Mouse (Mus musculus): ENCODE measurements around the gene Psenen. TPM values are rescaled to one million over a fixed set of nuclear protein-coding genes. Genes with fewer than 3 reads are reported as not detected.

The Psenen gene
- total and polyA plus RNA-seq, 3 experiments, result 75.6 to 109 (median 85.7) TPM

GRCm38 (mm10) chr7:30522871-30523270 is 40.6 kb downstream of the Psenen start:
- no peak for DNase-seq
- H3K27me3 ChIP-seq (ENCODE audit: control insufficient read depth, insufficient read depth, low read length), result no peaks in the 10 kb centered on the region
- H3K79me2 ChIP-seq (replicated peaks; ENCODE audit: control insufficient read depth, insufficient read depth, low read length), result no peaks in the 10 kb centered on the region
- WGBS, result 93% methylated on average over 10 of the region's 10 CpGs
- no peaks in the 10 kb centered on the region for H3K4me1 ChIP-seq (ENCODE audit: control insufficient read depth, insufficient read depth, low read length)
- TF ChIP-seq EP300 (IDR thresholded peaks at IDR 0.05; ENCODE audit: insufficient read depth, low read depth, low read length) (no peak), POLR2A (IDR thresholded peaks at IDR 0.05; ENCODE audit: insufficient read depth, low read depth, low read length) (no peak), CTCF (IDR thresholded peaks at IDR 0.05) (no peak)
- H3K36me3 ChIP-seq (ENCODE audit: control insufficient read depth, insufficient read depth, low read length), result no peaks in the 10 kb centered on the region
- H3K27ac ChIP-seq, result no peak overlapping the region
- no peak overlapping the region for H3K4me3 ChIP-seq
- no peak overlapping the region for H3K9ac ChIP-seq (ENCODE audit: low read depth, low read length)
- intact Hi-C loops (cut with DNase I), result no loop called here

- H3K79me2 ChIP-seq (replicated peaks; ENCODE audit: control insufficient read depth, insufficient read depth, low read length), result no peaks in the 10 kb centered on the region
- no peak overlapping the region for H3K4me3 ChIP-seq
- no peaks in the 10 kb centered on the region for H3K36me3 ChIP-seq (ENCODE audit: control insufficient read depth, insufficient read depth, low read length)
- H3K27me3 ChIP-seq (ENCODE audit: control insufficient read depth, insufficient read depth, low read length), result no peaks in the 10 kb centered on the region
- intact Hi-C loops (cut with DNase I), result no loop called here
- H3K27ac ChIP-seq, result no peak overlapping the region
- WGBS, result 73% methylated on average over 5 of the region's 5 CpGs
- TF ChIP-seq POLR2A (IDR thresholded peaks at IDR 0.05; ENCODE audit: insufficient read depth, low read depth, low read length), result no peak
- no peak for TF ChIP-seq CTCF (IDR thresholded peaks at IDR 0.05)
- TF ChIP-seq EP300 (IDR thresholded peaks at IDR 0.05; ENCODE audit: insufficient read depth, low read depth, low read length), result no peak
- no peaks in the 10 kb centered on the region for H3K4me1 ChIP-seq (ENCODE audit: control insufficient read depth, insufficient read depth, low read length)
- no peak for DNase-seq
- H3K9ac ChIP-seq (ENCODE audit: low read depth, low read length), result no peak overlapping the region
These were observed 42.6 kb downstream of the Psenen start for GRCm38 (mm10) chr7:30520856-30521255.

GRCm38 (mm10) chr7:30520396-30520795 is 43.0 kb downstream of the Psenen start:
- no peak for TF ChIP-seq CTCF (IDR thresholded peaks at IDR 0.05)
- no peak for TF ChIP-seq POLR2A (IDR thresholded peaks at IDR 0.05; ENCODE audit: insufficient read depth, low read depth, low read length)
- TF ChIP-seq EP300 (IDR thresholded peaks at IDR 0.05; ENCODE audit: insufficient read depth, low read depth, low read length), result no peak
- 70% methylated on average over 4 of the region's 4 CpGs for WGBS
- DNase-seq, result no peak
- Histone ChIP-seq H3K4me3 (no peak overlapping the region), H3K4me1 (ENCODE audit: control insufficient read depth, insufficient read depth, low read length) (no peaks in the 10 kb centered on the region), H3K36me3 (ENCODE audit: control insufficient read depth, insufficient read depth, low read length) (no peaks in the 10 kb centered on the region), H3K9ac (ENCODE audit: low read depth, low read length) (no peak overlapping the region), H3K27ac (no peak overlapping the region), H3K79me2 (replicated peaks; ENCODE audit: control insufficient read depth, insufficient read depth, low read length) (no peaks in the 10 kb centered on the region), H3K27me3 (ENCODE audit: control insufficient read depth, insufficient read depth, low read length) (no peaks in the 10 kb centered on the region)
- intact Hi-C loops (cut with DNase I), result no loop called here

GRCm38 (mm10) chr7:30518325-30518724 is 45.1 kb downstream of the Psenen start:
- Histone ChIP-seq H3K4me1 (ENCODE audit: control insufficient read depth, insufficient read depth, low read length) (no peaks in the 10 kb centered on the region), H3K9ac (ENCODE audit: low read depth, low read length) (no peak overlapping the region), H3K27ac (no peak overlapping the region), H3K4me3 (no peak overlapping the region), H3K27me3 (ENCODE audit: control insufficient read depth, insufficient read depth, low read length) (no peaks in the 10 kb centered on the region), H3K36me3 (ENCODE audit: control insufficient read depth, insufficient read depth, low read length) (no peaks in the 10 kb centered on the region), H3K79me2 (replicated peaks; ENCODE audit: control insufficient read depth, insufficient read depth, low read length) (no peaks in the 10 kb centered on the region)
- no peak for TF ChIP-seq EP300 (IDR thresholded peaks at IDR 0.05; ENCODE audit: insufficient read depth, low read depth, low read length)
- TF ChIP-seq CTCF (IDR thresholded peaks at IDR 0.05), result no peak
- TF ChIP-seq POLR2A (IDR thresholded peaks at IDR 0.05; ENCODE audit: insufficient read depth, low read depth, low read length), result no peak
- 44% methylated on average over 8 of the region's 8 CpGs for WGBS
- intact Hi-C loops (cut with DNase I), result no loop called here
- DNase-seq, result no peak

- Histone ChIP-seq H3K4me1 (ENCODE audit: control insufficient read depth, insufficient read depth, low read length) (no peaks in the 10 kb centered on the region), H3K36me3 (ENCODE audit: control insufficient read depth, insufficient read depth, low read length) (no peaks in the 10 kb centered on the region), H3K27ac (no peak overlapping the region), H3K9ac (ENCODE audit: low read depth, low read length) (no peak overlapping the region), H3K4me3 (no peak overlapping the region), H3K27me3 (ENCODE audit: control insufficient read depth, insufficient read depth, low read length) (no peaks in the 10 kb centered on the region), H3K79me2 (replicated peaks; ENCODE audit: control insufficient read depth, insufficient read depth, low read length) (no peaks in the 10 kb centered on the region)
- WGBS, result 49% methylated on average over 24 of the region's 24 CpGs
- TF ChIP-seq CTCF (IDR thresholded peaks at IDR 0.05) (no peak), POLR2A (IDR thresholded peaks at IDR 0.05; ENCODE audit: insufficient read depth, low read depth, low read length) (no peak), EP300 (IDR thresholded peaks at IDR 0.05; ENCODE audit: insufficient read depth, low read depth, low read length) (no peak)
- intact Hi-C loops (cut with DNase I), result no loop called here
- DNase-seq, result no peak
These were observed 48.2 kb downstream of the Psenen start for GRCm38 (mm10) chr7:30515003-30515760.

Small RNAs within 50 kb of the gene (microRNA-seq; reads per million reads assigned to microRNA genes)
- gene Gm38670 (5.4 to 6.7 reads per million in 2 experiments), gene Mir3569 (0.39 to 0.56 reads per million in 2 experiments)

Other genes with a start within 250 kb of the Psenen start
Only the 30 nearest of the 33 such genes appear.
- 1 to 10 TPM; 1.1 to 1.3 TPM for gene Lrfn3, start 200.9 kb downstream of the Psenen start, total RNA-seq (2021)
- 1.4 and 1.9 TPM in 2 replicates for gene Lrfn3, start 200.9 kb downstream of the Psenen start, polyA plus RNA-seq (2012; rRNA removed)
- gene Tyrobp, start 149.9 kb downstream of the Psenen start, total RNA-seq (2021), result 10 to 100 TPM; 20.1 to 23.6 TPM
- gene Tyrobp, start 149.9 kb downstream of the Psenen start, polyA plus RNA-seq (2012; rRNA removed), result 62.7 and 65.5 TPM in 2 replicates
- under 1 TPM in 1 of 2 experiments, not detected in 1; 0.59 TPM for gene Hcst, start 143.8 kb downstream of the Psenen start, total RNA-seq (2021)
- gene Hcst, start 143.8 kb downstream of the Psenen start, polyA plus RNA-seq (2012; rRNA removed), result 4.8 TPM in 1 of 2 replicates, not detected in the other
- under 1 TPM; 0.47 to 0.66 TPM for gene Nfkbid, start 141.9 kb downstream of the Psenen start, total RNA-seq (2021)
- gene Nfkbid, start 141.9 kb downstream of the Psenen start, polyA plus RNA-seq (2012; rRNA removed), result 0.94 and 1.3 TPM in 2 replicates
- 1 to 10 TPM; 3.2 to 3.5 TPM for gene Aplp1, start 118.1 kb downstream of the Psenen start, total RNA-seq (2021)
- gene Aplp1, start 118.1 kb downstream of the Psenen start, polyA plus RNA-seq (2012; rRNA removed), result 3.6 and 6.2 TPM in 2 replicates
- gene Kirrel2, start 105.9 kb downstream of the Psenen start, total RNA-seq (2021), result not detected
- gene Kirrel2, start 105.9 kb downstream of the Psenen start, polyA plus RNA-seq (2012; rRNA removed), result not detected in 2 replicates
- not detected for gene Nphs1, start 105.3 kb downstream of the Psenen start, total RNA-seq (2021)
- 0.04 TPM in 1 of 2 replicates, not detected in the other for gene Nphs1, start 105.3 kb downstream of the Psenen start, polyA plus RNA-seq (2012; rRNA removed)
- gene Prodh2, start 70.0 kb downstream of the Psenen start, total RNA-seq (2021), result not detected
- gene Prodh2, start 70.0 kb downstream of the Psenen start, polyA plus RNA-seq (2012; rRNA removed), result 0.23 TPM in 1 of 2 replicates, not detected in the other
- under 1 TPM; 0.34 to 0.37 TPM for gene Arhgap33, start 28.6 kb downstream of the Psenen start, total RNA-seq (2021)
- gene Arhgap33, start 28.6 kb downstream of the Psenen start, polyA plus RNA-seq (2012; rRNA removed), result 2.3 and 3.0 TPM in 2 replicates
- 100 to 1,000 TPM; 718 to 804 TPM for gene Hspb6, start 11.4 kb downstream of the Psenen start, total RNA-seq (2021)
- 1,866 and 1,945 TPM in 2 replicates for gene Hspb6, start 11.4 kb downstream of the Psenen start, polyA plus RNA-seq (2012; rRNA removed)
- 1 to 10 TPM; 2.5 to 6.3 TPM for gene Proser3, start 11.3 kb downstream of the Psenen start, total RNA-seq (2021)
- gene Proser3, start 11.3 kb downstream of the Psenen start, polyA plus RNA-seq (2012; rRNA removed), result 5.6 and 5.8 TPM in 2 replicates
- gene Lin37, start 3.8 kb downstream of the Psenen start, total RNA-seq (2021), result 10 to 100 TPM; 13.7 to 16.0 TPM
- 16.2 and 20.0 TPM in 2 replicates for gene Lin37, start 3.8 kb downstream of the Psenen start, polyA plus RNA-seq (2012; rRNA removed)
- 10 to 100 TPM; 56.0 to 67.9 TPM for gene U2af1l4, start 326 bp downstream of the Psenen start, total RNA-seq (2021)
- gene U2af1l4, start 326 bp downstream of the Psenen start, polyA plus RNA-seq (2012; rRNA removed), result 61.3 and 71.4 TPM in 2 replicates
- gene Gm49396, start 283 bp downstream of the Psenen start, total RNA-seq (2021), result 1 to 10 TPM; 1.1 to 1.9 TPM
- gene Gm49396, start 283 bp downstream of the Psenen start, polyA plus RNA-seq (2012; rRNA removed), result 1.6 and 3.1 TPM in 2 replicates
- under 1 TPM; 0.23 to 0.75 TPM for gene Igflr1, start 1.8 kb upstream of the Psenen start, total RNA-seq (2021)
- 1.2 and 3.7 TPM in 2 replicates for gene Igflr1, start 1.8 kb upstream of the Psenen start, polyA plus RNA-seq (2012; rRNA removed)
- 10 to 100 TPM; 15.6 to 15.9 TPM for gene Kmt2b, start 25.1 kb upstream of the Psenen start, total RNA-seq (2021)
- gene Kmt2b, start 25.1 kb upstream of the Psenen start, polyA plus RNA-seq (2012; rRNA removed), result 25.6 and 28.3 TPM in 2 replicates
- gene Zbtb32, start 35.3 kb upstream of the Psenen start, total RNA-seq (2021), result under 1 TPM in 1 of 2 experiments, not detected in 1; 0.11 TPM
- 0.20 and 0.64 TPM in 2 replicates for gene Zbtb32, start 35.3 kb upstream of the Psenen start, polyA plus RNA-seq (2012; rRNA removed)
- under 1 TPM in 1 of 2 experiments, not detected in 1; 0.36 TPM for gene Upk1a, start 49.2 kb upstream of the Psenen start, total RNA-seq (2021)
- gene Upk1a, start 49.2 kb upstream of the Psenen start, polyA plus RNA-seq (2012; rRNA removed), result 2.8 and 4.8 TPM in 2 replicates
- 1,000 to 10,000 TPM; 4,061 to 4,696 TPM for gene Cox6b1, start 62.5 kb upstream of the Psenen start, total RNA-seq (2021)
- 1,860 and 2,330 TPM in 2 replicates for gene Cox6b1, start 62.5 kb upstream of the Psenen start, polyA plus RNA-seq (2012; rRNA removed)
- gene Etv2, start 72.2 kb upstream of the Psenen start, total RNA-seq (2021), result not detected
- gene Etv2, start 72.2 kb upstream of the Psenen start, polyA plus RNA-seq (2012; rRNA removed), result not detected in 2 replicates
- gene Rbm42, start 86.7 kb upstream of the Psenen start, total RNA-seq (2021), result 10 to 100 TPM; 47.7 to 51.3 TPM
- 25.8 and 29.1 TPM in 2 replicates for gene Rbm42, start 86.7 kb upstream of the Psenen start, polyA plus RNA-seq (2012; rRNA removed)
- 1 to 10 TPM; 3.3 to 3.9 TPM for gene Haus5, start 101.4 kb upstream of the Psenen start, total RNA-seq (2021)
- gene Haus5, start 101.4 kb upstream of the Psenen start, polyA plus RNA-seq (2012; rRNA removed), result 3.7 and 4.9 TPM in 2 replicates
- gene Pmis2, start 108.0 kb upstream of the Psenen start, total RNA-seq (2021), result under 1 TPM in 1 of 2 experiments, not detected in 1; 0.52 TPM
- gene Pmis2, start 108.0 kb upstream of the Psenen start, polyA plus RNA-seq (2012; rRNA removed), result not detected in 2 replicates
- not detected for gene 2200002J24Rik, start 135.3 kb upstream of the Psenen start, total RNA-seq (2021)
- 0.35 TPM in 1 of 2 replicates, not detected in the other for gene 2200002J24Rik, start 135.3 kb upstream of the Psenen start, polyA plus RNA-seq (2012; rRNA removed)
- gene Atp4a, start 148.6 kb upstream of the Psenen start, total RNA-seq (2021), result under 1 TPM; 0.10 to 0.32 TPM
- gene Atp4a, start 148.6 kb upstream of the Psenen start, polyA plus RNA-seq (2012; rRNA removed), result not detected in 2 replicates
- gene Tmem147, start 165.9 kb upstream of the Psenen start, total RNA-seq (2021), result 100 to 1,000 TPM; 219 to 241 TPM
- gene Tmem147, start 165.9 kb upstream of the Psenen start, polyA plus RNA-seq (2012; rRNA removed), result 293 and 357 TPM in 2 replicates
- not detected for gene Gapdhs, start 180.1 kb upstream of the Psenen start, total RNA-seq (2021)
- 1.1 and 1.7 TPM in 2 replicates for gene Gapdhs, start 180.1 kb upstream of the Psenen start, polyA plus RNA-seq (2012; rRNA removed)
- 1 to 10 TPM; 1.8 to 2.3 TPM for gene Sbsn, start 187.8 kb upstream of the Psenen start, total RNA-seq (2021)
- 1.6 and 1.7 TPM in 2 replicates for gene Sbsn, start 187.8 kb upstream of the Psenen start, polyA plus RNA-seq (2012; rRNA removed)
- gene Dmkn, start 200.1 kb upstream of the Psenen start, total RNA-seq (2021), result 1 to 10 TPM in 1 of 2 experiments, under 1 TPM in 1; 0.84 to 1.6 TPM
- 7.2 and 8.8 TPM in 2 replicates for gene Dmkn, start 200.1 kb upstream of the Psenen start, polyA plus RNA-seq (2012; rRNA removed)
- gene Krtdap, start 224.3 kb upstream of the Psenen start, total RNA-seq (2021), result not detected
- not detected in 2 replicates for gene Krtdap, start 224.3 kb upstream of the Psenen start, polyA plus RNA-seq (2012; rRNA removed)